Comparison of ENCODE assay signal across 18 mouse cellular contexts in the genomic region with DNA sequence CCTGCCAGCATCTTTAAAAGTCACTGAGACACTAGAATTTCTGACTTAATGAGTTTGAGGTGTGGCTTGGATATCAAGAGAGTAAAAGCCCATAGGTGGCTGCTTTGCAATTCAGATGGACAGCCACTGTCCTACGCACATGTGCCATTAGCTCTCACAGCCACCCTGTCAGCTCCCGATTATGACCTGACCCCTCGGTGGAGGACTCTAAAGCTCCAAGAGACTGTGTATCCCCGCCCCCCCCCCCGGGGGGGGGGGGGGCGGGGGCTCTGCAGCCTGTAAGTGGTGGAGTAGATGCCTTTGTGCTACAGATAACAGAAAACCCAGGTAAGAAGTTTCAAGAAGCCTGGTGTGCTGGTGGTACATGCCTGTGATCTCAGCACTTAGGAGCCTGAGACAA.
"Had no signal": no experiment of that assay in that cellular context is flagged by ENCODE, and none has a peak within 500 bp of the region (broad histone marks: within the 10 kb centered on the region; RNA-seq: fewer than 3 reads in every experiment).

No protein-coding gene starts in this region.

- ATAC-seq: liver, postnatal 0 days; lung, postnatal 0 days had no signal

- DNase-seq: liver, postnatal 0 days; lung, adult 2 months; lung, postnatal 14 days; lung, postnatal 36 days; midbrain, embryonic 14.5 days; right cerebral cortex, postnatal 14 days; thymus, adult 18-20 months; thymus, postnatal 14 days; thymus, postnatal 36 days had no signal

- H3K36me3 ChIP-seq: liver, embryonic 15.5 days; lung, embryonic 15.5 days; neural tube, embryonic 12.5 days; stomach, embryonic 15.5 days had no signal

- H3K4me3 ChIP-seq: liver, embryonic 15.5 days; lung, embryonic 15.5 days; megakaryocyte, embryonic 14.5 days; midbrain, embryonic 12.5 days; neural tube, embryonic 12.5 days; stomach, embryonic 15.5 days had no signal

- H3K27ac ChIP-seq: liver, embryonic 15.5 days; lung, embryonic 15.5 days; macrophage; midbrain, embryonic 12.5 days; neural tube, embryonic 12.5 days; stomach, embryonic 15.5 days; stomach, postnatal 0 days had no signal

- H3K27me3 ChIP-seq: liver, embryonic 15.5 days; lung, embryonic 15.5 days; midbrain, embryonic 12.5 days; neural tube, embryonic 12.5 days; stomach, embryonic 15.5 days had no signal

- H3K9me3 ChIP-seq: liver, embryonic 15.5 days; lung, embryonic 15.5 days; megakaryocyte, embryonic 14.5 days; midbrain, embryonic 12.5 days; neural tube, embryonic 12.5 days; stomach, embryonic 15.5 days had no signal

- H3K4me2 ChIP-seq: liver, embryonic 15.5 days; lung, embryonic 15.5 days; midbrain, embryonic 12.5 days; neural tube, embryonic 12.5 days; stomach, embryonic 15.5 days had no signal

- H3K9ac ChIP-seq: liver, embryonic 15.5 days; liver, postnatal 0 days; lung, embryonic 15.5 days; midbrain, embryonic 12.5 days; neural tube, embryonic 12.5 days; stomach, embryonic 15.5 days had no signal

- H3K4me1 ChIP-seq: liver, embryonic 15.5 days; midbrain, embryonic 12.5 days; neural tube, embryonic 12.5 days; stomach, embryonic 15.5 days had no signal
